Mouse (Mus musculus): ENCODE data around the gene Mapk8.

DNA sequence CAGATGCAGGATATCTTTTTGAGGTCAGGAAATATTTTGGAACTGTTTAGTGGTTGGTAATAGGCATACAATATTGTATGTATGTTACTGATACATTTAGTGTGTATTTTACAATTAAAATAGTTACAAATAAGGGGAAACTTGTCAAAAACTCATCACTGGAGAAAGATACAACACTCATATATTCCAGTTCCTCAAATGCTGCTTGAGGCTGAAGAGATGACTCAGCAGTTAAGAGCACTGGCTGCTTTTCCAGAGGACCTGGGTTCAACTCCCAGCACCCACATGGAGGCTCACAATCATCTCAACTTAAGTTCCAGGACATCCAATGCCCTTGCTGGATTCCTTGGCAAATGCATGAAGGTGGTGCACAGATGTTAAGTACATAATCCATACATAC, 22.8 kb downstream of the Mapk8 start:
- TF ChIP-seq USF1 (IDR thresholded peaks at IDR 0.05; ENCODE audit: low read depth, low read length) (no peak), RAD21 (IDR thresholded peaks at IDR 0.05; ENCODE audit: low read depth, low read length) (no peak), E2F4 (IDR thresholded peaks at IDR 0.05; ENCODE audit: borderline replicate concordance, low read depth, low read length) (no peak), MYC (IDR thresholded peaks at IDR 0.05; ENCODE audit: low read depth, low read length) (no peak), POLR2A (IDR thresholded peaks at IDR 0.05; ENCODE audit: control insufficient read depth in 1 of 2, insufficient read depth in 1 of 2, low read depth in 1 of 2, low read length in 2 of 2, poor library complexity in 1 of 2) (no peak), CTCF (IDR thresholded peaks at IDR 0.05 in 2 of 3, conservative IDR thresholded peaks at IDR 0.05 in 1 of 3; ENCODE audit: control insufficient read depth in 1 of 3, insufficient read depth in 1 of 3, low read depth in 2 of 3, low read length in 3 of 3, poor library complexity in 1 of 3, severe bottlenecking in 1 of 3) (no peak), POLR2AphosphoS2 (IDR thresholded peaks at IDR 0.05; ENCODE audit: low read length) (no peak), ZNF384 (IDR thresholded peaks at IDR 0.05; ENCODE audit: low read depth, low read length) (no peak), SIN3A (IDR thresholded peaks at IDR 0.05; ENCODE audit: low read length) (no peak), EP300 (IDR thresholded peaks at IDR 0.05; ENCODE audit: low read depth in 1 of 2, low read length in 2 of 2) (peak; percentile 35 to 62; a peak in 1 of 4 replicates), MAX (IDR thresholded peaks at IDR 0.05; ENCODE audit: low read length) (no peak)
